Mouse (Mus musculus) c-Kit-positive CD71-positive TER-119-positive erythroid progenitor cells, embryonic 14.5 days (primary cell): Measurements from ENCODE around the gene St6galnac4.

Experiments used
- DNase-seq: peaks from one replicate; pipeline ENCODE4 v3.0.0-alpha.2; 2013; ENCODE audit warnings: low spot score

St6galnac4 gene

DNA sequence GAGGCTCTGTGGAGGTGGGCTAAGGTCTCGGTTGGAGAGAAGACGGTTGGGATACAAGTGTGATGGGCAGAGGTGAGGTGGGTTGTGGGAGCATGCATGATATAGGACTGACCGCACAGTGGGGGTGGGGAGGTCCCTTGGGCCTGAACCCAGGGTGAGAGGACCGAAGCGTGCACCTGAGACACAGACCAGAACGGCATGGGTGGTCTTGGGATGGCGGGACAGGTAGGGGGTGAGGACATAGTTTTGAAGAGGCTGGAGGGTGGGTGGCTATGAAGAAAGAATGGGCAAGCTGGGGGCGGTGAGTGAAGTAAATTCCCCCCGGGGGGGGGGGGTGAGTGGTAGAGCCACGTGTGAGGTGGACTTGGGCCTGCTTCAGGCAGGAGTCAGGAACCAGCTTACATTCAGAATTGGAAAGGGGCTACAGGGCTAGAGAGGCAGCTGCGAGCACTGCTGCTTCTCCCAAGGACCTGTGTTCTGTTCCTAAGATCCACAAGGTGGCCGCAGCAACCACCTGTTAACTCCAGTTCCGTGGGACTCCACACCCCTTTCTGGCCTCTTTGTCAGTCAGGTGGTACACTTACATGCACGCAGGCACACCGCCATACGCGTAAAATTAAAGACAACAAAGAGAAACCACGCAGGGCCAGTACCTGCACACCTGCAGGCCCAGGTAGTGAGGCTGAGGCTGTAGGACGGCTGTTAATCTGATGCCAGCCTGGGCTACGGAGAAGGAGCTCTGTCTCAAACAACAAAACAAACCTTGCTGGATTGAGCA, 40.6 kb downstream of the St6galnac4 start:
- no peak for DNase-seq

DNA sequence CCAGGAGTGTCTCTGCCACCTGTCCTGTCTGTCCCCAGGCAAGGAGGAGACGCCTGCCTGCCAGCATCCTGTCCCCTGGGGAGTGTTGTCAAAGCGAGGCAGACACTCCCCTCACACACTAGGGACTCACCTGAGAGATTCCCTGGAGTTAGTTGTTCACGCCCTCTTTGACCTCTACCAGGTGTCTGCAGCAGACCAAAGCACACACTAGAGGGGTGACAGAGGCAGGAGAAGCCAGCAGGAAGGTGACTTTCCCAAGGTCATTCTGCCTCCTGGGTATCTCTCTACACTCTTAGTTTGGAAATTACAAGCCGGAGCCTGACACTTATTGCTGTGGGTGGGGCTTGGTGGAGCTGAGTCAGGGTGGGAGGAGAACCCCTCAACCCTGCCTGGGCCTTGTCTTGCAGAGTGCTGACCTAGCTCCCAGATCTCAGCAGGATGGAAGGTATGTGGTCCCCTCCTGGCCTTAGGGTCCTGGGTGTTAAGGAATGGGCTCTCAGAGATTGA, 41.2 kb downstream of the St6galnac4 start:
- no peak for DNase-seq

DNA sequence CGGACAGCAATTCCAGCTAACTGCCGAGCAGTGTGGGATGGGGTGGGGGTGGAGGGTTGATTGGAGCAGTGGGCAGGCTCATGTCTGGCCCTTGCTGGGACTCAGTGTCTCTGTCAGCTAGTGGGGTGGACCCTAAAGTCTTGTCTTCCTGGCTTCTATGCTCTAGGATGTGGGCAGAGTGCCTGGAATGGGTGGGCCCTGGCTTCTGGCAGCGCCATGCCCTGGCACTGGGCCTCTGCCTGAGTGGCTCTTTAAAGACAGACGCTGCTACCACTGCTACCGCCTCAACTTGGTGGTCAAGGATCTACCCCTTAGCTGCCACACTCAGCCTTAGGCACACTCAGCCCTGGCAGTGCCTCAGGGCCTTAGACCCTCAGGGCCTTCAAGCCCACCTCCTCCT, 41.8 kb downstream of the St6galnac4 start:
- no peak for DNase-seq

DNA sequence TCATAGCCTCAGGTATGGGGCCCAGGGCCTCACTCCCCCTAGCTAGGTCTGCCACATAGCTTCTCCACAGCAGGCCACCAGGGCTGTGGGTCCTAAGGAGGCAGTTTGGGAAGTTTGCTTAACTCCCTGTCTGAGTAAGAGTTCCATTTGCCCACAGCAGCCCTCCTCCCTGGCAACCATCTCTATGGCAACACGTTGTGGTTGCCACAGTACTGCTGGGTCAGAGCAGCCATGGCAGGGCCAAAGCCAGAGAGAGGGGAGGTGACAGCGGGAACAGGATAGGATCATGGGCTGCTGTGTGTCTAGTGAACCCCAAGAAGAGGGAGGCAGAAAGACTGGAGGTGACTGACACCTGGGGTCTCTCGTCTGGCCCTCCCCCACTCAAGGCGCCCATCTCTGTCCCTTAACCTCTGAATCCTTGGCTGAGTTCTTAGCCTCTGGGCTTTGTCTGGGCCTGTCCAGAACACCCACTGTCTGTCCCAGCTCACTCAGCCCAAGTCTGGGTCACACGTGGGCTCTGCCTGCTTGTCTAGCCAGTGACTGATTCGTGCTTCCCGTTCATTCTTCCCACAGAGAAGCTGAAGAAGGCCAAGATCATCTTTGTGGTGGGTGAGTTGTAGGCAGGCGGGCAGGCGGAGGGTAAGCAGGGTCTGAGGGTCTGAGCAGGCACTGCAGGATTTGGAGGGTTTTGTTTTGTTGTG, 42.5 kb downstream of the St6galnac4 start:
- no peak for DNase-seq

DNA sequence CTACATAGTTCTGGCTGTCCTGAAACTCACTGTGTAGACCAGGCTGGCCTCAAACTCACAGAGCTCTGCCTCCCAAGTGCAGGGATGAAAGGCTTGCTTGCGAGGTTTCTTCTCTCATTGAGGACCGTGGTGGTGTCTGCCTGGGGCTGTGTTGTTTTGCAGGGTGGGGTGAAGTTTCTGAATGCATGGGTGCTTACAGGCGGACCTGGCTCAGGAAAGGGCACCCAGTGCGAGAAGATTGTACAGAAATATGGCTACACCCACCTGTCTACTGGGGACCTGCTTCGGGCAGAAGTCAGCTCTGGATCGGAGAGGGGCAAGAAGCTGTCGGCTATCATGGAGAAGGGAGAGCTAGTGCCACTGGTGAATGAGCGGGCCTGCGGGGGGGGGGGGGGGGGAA, 43.1 kb downstream of the St6galnac4 start:
- DNase-seq = no peak

DNA sequence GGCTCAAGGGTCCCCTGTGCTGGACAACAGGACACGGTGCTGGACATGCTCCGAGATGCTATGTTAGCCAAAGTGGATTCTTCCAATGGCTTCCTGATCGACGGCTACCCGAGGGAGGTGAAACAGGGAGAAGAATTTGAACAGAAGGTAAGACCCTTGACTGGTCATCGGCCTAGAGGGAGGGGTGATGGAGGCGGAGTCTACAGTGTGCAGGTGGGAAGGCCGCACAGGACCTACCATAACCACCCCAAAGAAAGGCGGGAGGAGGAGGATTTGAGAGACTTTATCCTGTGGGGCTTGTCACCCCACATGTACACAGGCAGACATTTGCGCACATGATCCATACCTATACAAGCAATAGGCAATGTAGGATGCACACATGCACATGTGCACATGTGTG, 44.2 kb downstream of the St6galnac4 start:
- no peak for DNase-seq

DNA sequence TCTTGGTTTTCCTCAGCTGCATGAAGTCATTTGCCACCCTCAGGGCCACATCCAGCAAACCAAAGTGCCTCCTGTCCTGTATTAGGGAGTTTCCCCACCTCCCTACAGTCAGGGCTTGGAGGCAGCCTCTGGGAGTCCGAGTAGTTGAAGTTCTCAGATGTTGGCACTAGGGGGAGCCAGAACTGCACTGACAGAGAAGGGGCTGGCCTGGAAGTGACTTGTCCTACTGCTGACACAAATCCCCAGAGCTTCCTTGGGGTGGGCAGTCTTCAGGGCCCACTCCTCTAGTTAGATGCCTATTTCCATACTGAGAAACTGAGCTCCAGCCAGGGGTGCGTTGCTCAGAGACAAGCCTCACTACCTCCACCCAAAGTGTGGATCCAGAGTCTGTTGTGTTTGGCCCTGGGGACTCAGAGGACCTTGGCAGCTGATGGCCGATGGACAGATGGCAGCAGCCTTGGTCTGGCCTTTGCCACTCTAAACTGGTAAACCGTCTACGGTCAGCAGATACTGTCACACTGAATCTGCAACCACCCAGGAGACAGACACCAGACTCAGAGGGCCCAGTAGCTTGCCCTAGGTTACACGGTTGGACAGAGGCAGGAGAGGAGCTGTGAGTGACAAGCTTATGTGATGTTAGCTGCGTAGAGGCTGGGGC, 45.0 kb downstream of the St6galnac4 start:
- peak; percentile 80 for DNase-seq

DNA sequence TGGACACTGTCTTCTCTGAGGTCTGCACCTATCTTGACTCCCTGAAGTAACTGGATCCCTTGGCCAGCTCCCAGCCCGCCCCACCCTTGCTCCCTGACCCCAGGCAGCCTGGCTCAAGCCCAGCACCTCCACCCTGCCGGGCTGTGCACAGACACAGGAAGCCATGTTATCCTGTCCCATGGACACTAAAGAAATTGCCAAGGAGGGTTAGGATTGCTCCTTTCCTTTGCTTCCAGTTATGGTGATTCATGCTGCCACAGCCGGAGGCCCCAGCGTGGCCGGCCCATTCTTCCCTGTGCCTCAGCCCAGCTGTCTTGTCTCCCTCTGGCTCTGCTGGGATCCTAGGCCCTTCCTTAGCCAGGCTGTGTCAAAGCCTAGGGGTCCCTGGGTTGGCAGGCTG, 46.8 kb downstream of the St6galnac4 start:
- no peak for DNase-seq

DNA sequence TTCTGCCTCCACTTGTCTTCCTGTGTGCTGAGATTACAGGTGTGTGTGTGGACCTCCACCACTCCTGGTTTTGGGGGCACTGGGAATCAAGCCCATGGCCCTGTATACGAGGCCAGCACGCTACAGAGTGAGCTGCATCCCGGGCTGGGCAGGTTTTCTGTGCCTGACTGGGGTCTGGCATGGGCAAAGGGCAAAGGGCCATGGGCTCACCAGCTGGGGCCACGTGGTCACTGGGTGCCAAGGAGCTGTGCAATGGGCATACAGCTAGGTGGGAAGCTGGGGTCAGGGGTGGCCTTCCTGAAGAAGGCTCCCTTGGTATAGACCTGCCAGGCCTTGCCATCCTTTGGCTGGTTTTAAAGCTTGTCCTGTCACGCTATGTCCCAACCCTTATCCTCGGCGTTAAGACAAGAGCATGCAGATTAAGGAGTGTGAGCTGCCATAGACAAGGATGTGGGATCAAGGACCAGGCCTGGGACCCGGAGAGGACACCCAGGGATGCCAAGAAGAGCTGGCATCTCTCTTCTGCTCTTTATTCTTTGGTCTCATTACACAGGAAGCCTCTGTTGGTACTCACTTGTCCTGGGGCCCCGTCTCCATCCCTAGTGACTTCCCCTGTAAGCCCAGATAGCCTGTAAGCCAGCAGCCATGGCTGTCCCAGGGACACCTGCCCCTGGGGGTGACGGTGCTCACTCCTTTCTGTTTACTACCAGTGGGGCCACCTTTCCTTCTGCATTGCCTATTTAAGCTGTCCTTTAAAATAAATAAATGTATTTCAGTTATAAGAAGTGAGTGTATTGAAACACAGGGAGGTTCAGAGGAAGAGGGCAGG, 47.6 kb downstream of the St6galnac4 start:
- DNase-seq = no peak

DNA sequence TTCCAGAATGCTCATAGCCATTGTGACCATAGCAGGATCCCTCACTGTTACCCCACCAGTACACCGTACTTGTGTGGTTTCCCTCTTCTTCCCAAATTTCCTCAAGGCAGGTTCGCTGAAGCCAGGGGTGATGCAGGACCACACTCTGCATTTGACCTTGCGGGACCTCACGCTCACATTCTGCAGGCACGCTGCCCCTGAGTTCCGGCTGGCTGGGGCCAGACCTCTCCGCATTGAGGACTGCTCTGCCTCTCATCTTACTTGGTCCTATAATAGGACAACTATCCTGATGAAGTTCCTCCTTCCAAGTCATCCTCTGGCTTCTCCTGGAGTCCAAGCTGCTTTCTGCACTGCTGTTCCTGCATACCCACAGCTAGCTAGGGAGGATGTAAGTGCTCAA, 49.7 kb downstream of the St6galnac4 start:
- DNase-seq = no peak

DNA sequence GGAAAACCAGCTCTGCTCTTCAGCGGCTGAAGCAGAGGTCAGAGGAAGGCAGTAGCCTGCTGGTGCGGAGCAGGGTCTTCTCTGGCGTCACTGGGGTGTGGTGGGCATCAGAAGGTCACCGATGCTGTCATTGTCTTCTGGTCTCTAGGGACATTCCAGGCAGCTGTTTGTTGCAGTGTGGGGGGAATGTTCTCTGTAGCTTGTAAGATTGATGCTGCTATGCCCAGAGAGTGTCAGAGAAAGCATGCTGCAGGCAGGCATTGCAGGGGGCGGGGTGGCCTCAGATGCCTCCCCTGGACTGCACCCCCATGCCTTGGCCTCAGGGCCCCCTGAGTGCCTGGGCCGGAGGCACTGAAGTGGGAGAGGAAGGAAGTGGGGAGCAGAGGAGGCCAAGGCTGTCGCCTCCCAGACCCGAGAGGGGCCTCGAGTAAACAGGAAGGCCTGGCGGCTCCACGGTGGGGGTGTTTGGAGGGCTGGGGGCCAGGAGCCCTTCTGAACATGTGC, 50.9 kb downstream of the St6galnac4 start:
- DNase-seq = no peak

DNA sequence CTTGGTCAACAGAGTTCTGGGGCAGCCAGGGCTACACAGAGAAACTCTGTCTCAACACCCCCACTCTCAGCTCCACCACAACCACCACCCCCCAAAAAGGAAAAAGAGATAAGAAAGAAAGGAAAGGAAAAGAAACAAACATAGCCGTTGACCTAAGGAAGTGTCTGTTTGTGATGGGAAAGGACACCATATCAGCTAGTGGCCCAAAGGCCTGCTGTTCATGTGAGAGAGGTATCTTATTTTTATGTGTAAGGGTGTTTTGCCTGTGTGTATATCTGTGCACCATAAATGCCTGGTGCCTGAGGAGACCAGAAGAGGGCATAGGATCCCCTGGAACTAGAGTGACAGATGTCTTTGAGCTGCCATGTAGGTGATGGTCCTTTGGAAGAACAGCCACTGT, 52.7 kb downstream of the St6galnac4 start:
- DNase-seq = no peak

DNA sequence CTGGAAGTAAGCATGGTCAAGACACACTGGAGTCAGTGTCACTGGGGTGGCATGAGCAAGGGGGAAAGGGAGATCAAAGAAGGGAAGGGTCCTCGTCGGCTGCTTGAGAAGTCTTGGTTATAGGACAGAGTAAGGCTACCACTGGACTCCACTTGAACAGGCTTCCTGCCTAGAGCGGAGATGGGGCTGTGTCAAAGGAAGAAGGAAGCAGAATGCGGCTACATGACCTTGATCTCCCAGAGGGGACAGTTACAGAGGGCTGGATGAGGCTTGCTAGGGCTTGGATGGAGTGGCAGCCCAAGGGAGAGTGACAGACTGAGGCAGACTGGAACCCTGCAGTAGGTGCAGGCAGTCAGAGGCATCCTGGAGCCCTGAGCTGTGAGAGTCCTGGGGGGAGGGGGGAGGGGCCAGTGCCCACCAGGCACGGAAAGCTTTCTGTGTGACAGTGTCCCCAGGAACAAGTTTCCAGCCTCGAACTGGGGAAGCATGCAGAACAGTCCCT, 53.7 kb downstream of the St6galnac4 start:
- DNase-seq = no peak

DNA sequence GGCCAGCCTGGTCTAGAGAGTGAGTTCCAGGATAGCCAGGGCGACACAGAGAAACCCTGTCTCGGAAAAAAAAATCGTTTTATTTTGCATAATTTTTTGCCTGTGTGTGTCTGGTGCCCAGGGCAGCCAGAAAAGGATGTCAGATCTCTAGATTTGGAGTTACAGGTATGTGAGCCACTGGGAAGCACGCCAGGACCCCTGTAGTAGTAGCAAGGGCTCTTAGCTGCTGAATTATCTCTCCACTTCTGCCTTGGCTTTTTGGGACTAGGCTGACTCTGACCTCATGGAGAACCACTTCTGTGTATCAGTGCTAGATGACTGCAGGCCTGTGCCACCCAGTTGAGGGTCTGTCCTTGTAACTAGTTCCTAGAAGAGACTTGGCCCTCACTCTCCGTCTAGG, 54.9 kb downstream of the St6galnac4 start:
- no peak for DNase-seq

DNA sequence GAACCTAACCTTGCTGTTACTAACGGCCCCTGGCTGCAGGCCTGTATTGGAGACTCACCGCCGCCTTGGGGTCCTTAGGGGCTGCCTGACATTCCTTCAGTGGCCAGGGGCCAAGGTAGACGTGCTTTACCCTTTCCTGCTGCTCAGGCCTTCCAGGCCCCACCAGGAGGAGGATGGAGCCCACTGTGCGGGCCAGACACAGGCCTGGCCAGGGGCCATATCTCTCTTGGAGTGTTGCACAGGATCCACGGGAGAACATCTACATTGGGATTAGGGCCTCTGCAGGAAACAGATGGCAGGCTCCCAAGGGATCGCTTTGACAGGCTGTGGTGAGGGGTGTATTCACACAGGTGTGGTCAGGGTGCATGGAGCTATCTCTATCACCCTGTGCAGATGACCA, 55.9 kb downstream of the St6galnac4 start:
- no peak for DNase-seq

DNA sequence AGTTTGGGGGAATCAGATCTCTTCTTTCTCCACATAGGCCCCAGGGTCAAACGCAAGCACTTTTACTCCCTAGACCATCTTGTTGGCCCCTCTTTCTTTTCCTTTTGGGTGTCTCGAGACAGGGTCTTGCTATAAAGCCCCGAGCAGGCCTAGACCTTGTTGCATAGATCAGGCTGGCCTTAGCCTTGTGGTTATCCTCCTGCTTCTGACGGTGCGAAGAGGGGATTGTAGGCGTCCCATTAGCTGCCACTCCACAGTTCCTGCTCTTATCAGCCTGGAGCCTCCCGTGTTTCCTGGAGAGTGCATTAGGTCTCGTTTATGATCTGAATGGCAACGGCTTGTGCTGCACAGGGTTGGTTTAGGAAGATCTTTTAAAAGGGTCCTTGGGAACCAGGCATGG, 57.2 kb downstream of the St6galnac4 start:
- DNase-seq = no peak

DNA sequence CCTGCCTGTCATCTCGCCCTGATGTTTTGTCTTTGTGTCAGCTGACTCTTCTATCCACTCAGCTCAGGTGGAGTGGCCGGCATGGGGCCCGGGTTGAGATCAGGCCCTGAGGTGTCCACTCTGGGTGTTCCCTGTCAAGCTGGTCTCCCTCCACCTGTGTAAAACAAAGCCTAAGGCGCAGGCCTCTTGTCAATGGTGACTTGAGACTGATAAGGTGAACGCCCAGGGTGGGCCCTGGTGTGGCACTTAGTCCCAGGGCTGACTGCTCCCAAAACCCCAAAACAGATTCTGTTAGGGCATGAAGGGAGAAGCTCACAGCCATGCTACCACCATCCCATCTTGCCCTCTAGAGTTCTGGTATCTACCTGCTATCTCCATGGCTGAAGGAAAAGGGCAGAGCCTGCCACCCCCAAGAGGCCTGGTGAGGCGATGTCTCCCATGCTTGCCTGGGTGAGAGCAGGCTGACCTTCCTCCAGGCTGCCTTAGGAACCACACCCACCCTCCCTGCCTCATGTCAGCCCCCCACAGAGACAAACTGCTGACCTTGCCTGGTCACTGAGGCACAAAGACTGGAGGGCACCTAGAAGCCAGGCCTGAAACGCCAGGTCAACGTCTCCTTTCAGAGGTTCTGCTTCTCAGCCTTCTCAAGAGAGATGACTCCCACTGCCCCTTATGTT, 58.0 kb downstream of the St6galnac4 start:
- DNase-seq = no peak

DNA sequence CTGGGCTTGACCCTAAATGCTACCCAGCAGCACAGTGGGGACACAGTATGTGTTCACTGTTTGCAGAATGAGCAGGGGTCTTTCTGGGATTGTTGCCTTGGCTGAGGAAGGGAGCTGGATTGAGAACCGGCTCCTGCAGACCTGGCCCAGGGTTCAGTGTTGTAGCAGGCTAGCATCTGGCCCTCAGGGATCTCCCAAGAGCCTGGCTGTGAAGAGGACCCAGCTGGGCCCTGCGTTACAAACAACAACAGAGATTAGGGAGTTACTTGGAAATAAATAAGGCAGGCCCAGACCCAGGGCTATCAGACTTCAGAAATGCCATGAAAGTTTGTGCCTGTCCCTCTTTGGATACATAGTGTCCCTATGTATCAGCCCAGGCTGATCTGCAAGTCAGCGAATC, 58.8 kb downstream of the St6galnac4 start:
- no peak for DNase-seq

DNA sequence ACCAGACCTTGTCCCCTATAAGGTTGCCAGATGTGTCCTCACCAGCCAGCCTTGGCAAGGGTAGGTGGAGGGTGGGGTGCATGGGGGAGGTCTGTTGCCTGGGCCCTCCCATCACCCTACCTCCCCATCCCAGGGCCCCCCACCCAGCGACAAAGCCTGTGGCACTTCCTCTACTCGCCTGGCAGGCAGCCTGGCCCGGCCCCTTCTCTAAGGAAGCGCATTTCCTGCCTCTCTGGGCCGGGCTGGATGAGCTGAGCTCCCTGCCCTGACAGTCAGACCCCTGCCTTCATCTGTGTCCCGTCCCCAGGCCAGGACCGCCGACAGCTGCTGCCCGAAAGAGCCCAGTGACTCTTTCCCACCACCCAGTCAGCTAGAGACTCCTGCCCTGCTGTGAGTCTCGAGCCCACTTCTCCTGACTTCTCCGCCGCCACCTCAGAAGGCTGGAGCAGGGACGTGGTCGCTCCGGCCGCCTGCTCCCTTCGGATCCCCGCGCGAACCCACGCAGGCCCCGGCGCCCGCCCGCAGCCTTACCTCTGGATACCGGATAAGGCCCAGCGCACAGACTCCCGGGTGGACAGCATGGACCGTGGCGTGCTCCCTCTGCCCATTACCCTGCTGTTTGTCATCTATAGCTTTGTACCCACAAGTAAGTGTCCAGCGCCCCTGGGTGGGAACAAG, 59.6 kb downstream of the St6galnac4 start, which contains the start of gene Eng:
Gene Eng, plus strand, starts transcription at position 217 of the 678 bp plus-strand sequence.
- DNase-seq = no peak

DNA sequence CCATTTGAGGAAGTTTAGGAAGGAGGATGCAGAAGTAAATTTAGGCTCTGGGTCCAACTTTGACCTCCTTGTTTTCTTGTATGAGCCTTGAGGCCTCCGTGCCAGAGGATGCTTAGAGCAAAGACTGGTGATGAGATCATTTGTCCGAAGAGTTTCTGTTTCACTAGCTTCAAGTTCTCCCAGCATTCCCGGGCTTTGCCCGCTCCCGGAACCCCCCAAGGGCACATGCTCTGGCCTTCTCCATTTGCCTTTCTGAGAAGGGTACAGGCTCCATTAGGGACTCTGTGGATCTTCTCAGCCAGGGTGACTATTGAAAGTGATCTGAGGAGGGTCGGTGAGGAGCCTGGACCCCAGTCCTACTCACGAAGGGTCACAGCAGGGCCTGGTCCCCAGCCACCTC, 60.5 kb downstream of the St6galnac4 start:
- no peak for DNase-seq
